Mouse (Mus musculus): ENCODE results near the gene Lif.

DNA sequence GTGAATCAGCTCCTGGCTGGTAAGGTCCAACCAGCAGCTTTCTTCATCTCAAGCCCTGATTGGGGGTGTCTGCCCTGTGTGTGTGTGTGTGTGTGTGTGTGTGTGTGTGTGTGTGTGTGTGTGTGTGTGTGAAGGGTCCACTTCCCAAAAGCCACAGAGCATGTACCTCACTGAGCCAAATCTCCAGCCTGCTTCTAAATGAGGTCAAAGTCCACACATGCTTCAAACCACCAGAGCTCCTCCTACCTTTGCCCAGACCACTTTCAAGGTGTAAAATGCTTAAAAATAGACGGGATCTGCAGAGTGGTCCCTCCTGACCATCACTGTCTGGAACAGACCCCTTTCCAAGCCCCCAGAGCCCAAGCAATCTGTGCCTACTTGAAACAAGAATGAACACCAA is 5.9 kb downstream of the Lif start:
- TF ChIP-seq CTCF (IDR thresholded peaks at IDR 0.05; ENCODE audit: extremely low read depth, insufficient read depth, low read length): no peak
- TF ChIP-seq POLR2A (IDR thresholded peaks at IDR 0.05; ENCODE audit: extremely low read depth, insufficient read depth, low read length): no peak

All from cortical plate, adult 2 months (tissue).